Comparison of ENCODE assay signal across 14 mouse cellular contexts in genomic region chr14:78548807-78549206, GRCm38 (mm10). TPM values are rescaled to one million over a fixed set of nuclear protein-coding genes. Genes with fewer than 3 reads are reported as not detected.
DNase-seq lines count a peak whose midpoint lies in the region; ATAC-seq lines count a peak whose summit lies in the region.
"Had no signal": no experiment of that assay in that cellular context is flagged by ENCODE, and none has a peak within 500 bp of the region (broad histone marks: within the 10 kb centered on the region; RNA-seq: fewer than 3 reads in every experiment).

No protein-coding gene starts in this region.

- no peaks in the 10 kb centered on the region for H3K27me3 ChIP-seq in embryonic facial prominence, embryonic 14.5 days (replicated peaks; ENCODE audit: control insufficient read depth, insufficient read depth, low read length)
- H3K27me3 ChIP-seq in embryonic facial prominence, embryonic 10.5 days (replicated peaks; ENCODE audit: low read depth, poor library complexity, severe bottlenecking), result no peaks in the 10 kb centered on the region
- H3K27me3 ChIP-seq in heart, embryonic 16.5 days (ENCODE audit: control insufficient read depth, insufficient read depth, low read length), result no peaks in the 10 kb centered on the region
- no peaks in the 10 kb centered on the region for H3K27me3 ChIP-seq in hindbrain, embryonic 16.5 days (replicated peaks; ENCODE audit: control insufficient read depth, insufficient read depth, low read length)
- H3K27me3 ChIP-seq: embryonic facial prominence, embryonic 12.5 days; midbrain, embryonic 15.5 days had no signal

- H3K9ac ChIP-seq in embryonic facial prominence, embryonic 14.5 days (ENCODE audit: low read depth, low read length), result no peak overlapping the region
- H3K9ac ChIP-seq in heart, embryonic 16.5 days (ENCODE audit: low read length), result 0 out of 2 replicates have a peak overlapping the region, but pooled peaks have one; percentile 28
- H3K9ac ChIP-seq in hindbrain, embryonic 16.5 days (ENCODE audit: low read depth, low read length), result no peak overlapping the region
- H3K9ac ChIP-seq: embryonic facial prominence, embryonic 12.5 days; forebrain, postnatal 0 days; midbrain, embryonic 15.5 days had no signal

- H3K4me2 ChIP-seq in embryonic facial prominence, embryonic 14.5 days (ENCODE audit: low read depth, low read length), result no peak overlapping the region
- H3K4me2 ChIP-seq in heart, embryonic 16.5 days (ENCODE audit: low read depth, low read length), result peak overlapping the region; percentile 40
- no peak overlapping the region for H3K4me2 ChIP-seq in hindbrain, embryonic 16.5 days (ENCODE audit: low read length)
- H3K4me2 ChIP-seq: embryonic facial prominence, embryonic 12.5 days; midbrain, embryonic 15.5 days had no signal

- DNase-seq in embryonic facial prominence, embryonic 14.5 days (ENCODE audit: low spot score), result peak; percentile 67
- no peak for DNase-seq in embryonic facial prominence, embryonic 10.5 days (ENCODE audit: low spot score)
- peak; percentile 46 for DNase-seq in lung, postnatal 10 days
- DNase-seq in cerebellum, adult 11 months, result no peak
- DNase-seq: forebrain, postnatal 0 days; left cerebral cortex, postnatal 4 days; thymus, postnatal 36 days had no signal

- WGBS in embryonic facial prominence, embryonic 14.5 days, result 68% methylated on average over 6 of the region's 6 CpGs
- WGBS in embryonic facial prominence, embryonic 10.5 days, result 78% methylated on average over 6 of the region's 6 CpGs
- WGBS in heart, embryonic 16.5 days, result 21% methylated on average over 6 of the region's 6 CpGs
- 83% methylated on average over 6 of the region's 6 CpGs for WGBS in hindbrain, embryonic 16.5 days

- H3K36me3 ChIP-seq in embryonic facial prominence, embryonic 14.5 days (ENCODE audit: control insufficient read depth, insufficient read depth, low read length), result no peaks in the 10 kb centered on the region
- no peaks in the 10 kb centered on the region for H3K36me3 ChIP-seq in embryonic facial prominence, embryonic 10.5 days (replicated peaks)
- no peaks in the 10 kb centered on the region for H3K36me3 ChIP-seq in heart, embryonic 16.5 days (ENCODE audit: control insufficient read depth, insufficient read depth)
- no peaks in the 10 kb centered on the region for H3K36me3 ChIP-seq in hindbrain, embryonic 16.5 days (ENCODE audit: control insufficient read depth, insufficient read depth, low read length)
- H3K36me3 ChIP-seq: embryonic facial prominence, embryonic 12.5 days; G1E; midbrain, embryonic 15.5 days had no signal

- H3K9me3 ChIP-seq in embryonic facial prominence, embryonic 14.5 days (ENCODE audit: control insufficient read depth, low read length), result no peaks in the 10 kb centered on the region
- H3K9me3 ChIP-seq in embryonic facial prominence, embryonic 10.5 days, result no peaks in the 10 kb centered on the region
- H3K9me3 ChIP-seq in heart, embryonic 16.5 days (replicated peaks; ENCODE audit: control insufficient read depth, low read length), result no peaks in the 10 kb centered on the region
- H3K9me3 ChIP-seq in hindbrain, embryonic 16.5 days (ENCODE audit: control insufficient read depth, low read length), result no peaks in the 10 kb centered on the region
- H3K9me3 ChIP-seq: embryonic facial prominence, embryonic 12.5 days; midbrain, embryonic 15.5 days had no signal

- H3K27ac ChIP-seq in embryonic facial prominence, embryonic 14.5 days (replicated peaks; ENCODE audit: low read depth, low read length), result no peak overlapping the region
- no peak overlapping the region for H3K27ac ChIP-seq in embryonic facial prominence, embryonic 10.5 days (replicated peaks)
- H3K27ac ChIP-seq in heart, embryonic 16.5 days (ENCODE audit: low read length), result peak overlapping the region; percentile 89
- H3K27ac ChIP-seq in hindbrain, embryonic 16.5 days (ENCODE audit: low read depth, low read length), result no peak overlapping the region
- H3K27ac ChIP-seq: embryonic facial prominence, embryonic 12.5 days; midbrain, embryonic 15.5 days had no signal

- H3K4me3 ChIP-seq in embryonic facial prominence, embryonic 14.5 days (ENCODE audit: low read depth, low read length), result no peak overlapping the region
- H3K4me3 ChIP-seq in embryonic facial prominence, embryonic 10.5 days, result no peak overlapping the region
- H3K4me3 ChIP-seq in heart, embryonic 16.5 days (ENCODE audit: low read length), result no peak overlapping the region
- H3K4me3 ChIP-seq in hindbrain, embryonic 16.5 days (ENCODE audit: low read length), result no peak overlapping the region
- H3K4me3 ChIP-seq: embryonic facial prominence, embryonic 12.5 days; midbrain, embryonic 15.5 days had no signal

- peak; percentile 75; the same call in 1 of the 2 replicates for ATAC-seq in embryonic facial prominence, embryonic 14.5 days (ENCODE audit: low read depth)
- peak; percentile 77 for ATAC-seq in common myeloid progenitor, adult 5-6 weeks (replicated peaks; ENCODE audit: low read depth, poor library complexity, severe bottlenecking)
- peak; percentile 98 for ATAC-seq in heart, embryonic 16.5 days (replicated peaks; ENCODE audit: extremely low read depth, insufficient read depth, low FRiP score)
- no peak for ATAC-seq in cerebellum, adult (ENCODE audit: insufficient number of reproducible peaks, low FRiP score, low TSS enrichment)
- ATAC-seq in hindbrain, embryonic 16.5 days, result no peak
- ATAC-seq: forebrain, postnatal 0 days; midbrain, embryonic 15.5 days had no signal

- no peaks in the 10 kb centered on the region for H3K4me1 ChIP-seq in embryonic facial prominence, embryonic 14.5 days (ENCODE audit: control insufficient read depth, insufficient read depth, low read length)
- H3K4me1 ChIP-seq in embryonic facial prominence, embryonic 10.5 days, result no peaks in the 10 kb centered on the region
- H3K4me1 ChIP-seq in heart, embryonic 16.5 days (ENCODE audit: control insufficient read depth, insufficient read depth, low read length), result peaks cover 17% of the 10 kb centered on the region
- H3K4me1 ChIP-seq in hindbrain, embryonic 16.5 days (ENCODE audit: control insufficient read depth, insufficient read depth, low read depth, low read length), result no peaks in the 10 kb centered on the region
- H3K4me1 ChIP-seq: embryonic facial prominence, embryonic 12.5 days; midbrain, embryonic 15.5 days had no signal

RNA-seq across cellular contexts. Expression of gene Akap11, which starts 12.2 kb away (rescaled TPM):
- polyA plus RNA-seq in embryonic facial prominence, embryonic 14.5 days (2014; fragmentation: Nextera tagmentation; extraction: Ambion mirVana), result 18.6 and 19.3 TPM in 2 replicates
- polyA plus RNA-seq in embryonic facial prominence, embryonic 10.5 days (2016; fragmentation: Nextera tagmentation; extraction: Ambion mirVana), result 16.1 and 17.4 TPM in 2 replicates
- total RNA-seq in common myeloid progenitor, adult 5-6 weeks (2017), result 59.5 and 75.0 TPM in 2 replicates
- 13.6 and 14.6 TPM in 2 replicates for polyA plus RNA-seq in heart, embryonic 16.5 days (2015; fragmentation: Nextera tagmentation; extraction: Ambion mirVana)
- polyA plus RNA-seq in hindbrain, embryonic 16.5 days (2015; fragmentation: Nextera tagmentation; extraction: Ambion mirVana), result 32.1 and 33.8 TPM in 2 replicates

Comparison
In these comparisons a context has a peak if more than half of its experiments do, and no peak if none do; other contexts are left out.
1. DNase-seq: peak in embryonic facial prominence, embryonic 14.5 days (single experiment) and lung, postnatal 10 days (single experiment); none in embryonic facial prominence, embryonic 10.5 days (single experiment) and cerebellum, adult 11 months (single experiment).
2. ATAC-seq: peak in embryonic facial prominence, embryonic 14.5 days (single experiment), common myeloid progenitor, adult 5-6 weeks (single experiment) and heart, embryonic 16.5 days (single experiment); none in cerebellum, adult (single experiment) and hindbrain, embryonic 16.5 days (single experiment).